Mouse (Mus musculus) layer of hippocampus, postnatal 36 days (tissue): ENCODE results near the gene Clec4g. TPM values are rescaled to one million over a fixed set of nuclear protein-coding genes. Genes with fewer than 3 reads are reported as not detected.

Source experiments
- DNase-seq, 2 experiments: peaks; one replicate each; pipeline ENCODE4 v3.0.0; 2022
- total RNA-seq, 2 experiments: library from RNA; stranded (reverse); gene quantifications; 2 replicates each; pipeline ENCODE4 v1.2.3; 2021

Clec4g gene
- total RNA-seq, 2 experiments from 2014 or later, result not detected

- DNase-seq, result no peak
Measured at GRCm38 (mm10) chr8:3678831-3679230, 41.6 kb downstream of the Clec4g start.

- no peak for DNase-seq
Measured at GRCm38 (mm10) chr8:3676993-3677579, 43.4 kb downstream of the Clec4g start.

- peak; percentile 96 for DNase-seq
Measured at GRCm38 (mm10) chr8:3676131-3676992, 44.1 kb downstream of the Clec4g start, which contains the start of gene Trappc5. Gene Trappc5 (plus strand): TSS chr8:3676299.

- no peak for DNase-seq
Measured at GRCm38 (mm10) chr8:3674671-3675070, 45.8 kb downstream of the Clec4g start.

GRCm38 (mm10) chr8:3671980-3672491 lies 48.4 kb downstream of the Clec4g start, which contains the start of gene Fcor:
Gene Fcor (minus strand): TSS chr8:3672362.
- peak; percentile 89 to 91 for DNase-seq

- no peak for DNase-seq
Measured at GRCm38 (mm10) chr8:3670388-3670787, 50.1 kb downstream of the Clec4g start.

GRCm38 (mm10) chr8:3665507-3665906 lies 54.9 kb downstream of the Clec4g start, which contains the start of gene Mcemp1:
Gene Mcemp1 (plus strand): TSS chr8:3665754.
- no peak for DNase-seq

- no peak for DNase-seq
Measured at GRCm38 (mm10) chr8:3664405-3664804, 56.0 kb downstream of the Clec4g start.

DNA sequence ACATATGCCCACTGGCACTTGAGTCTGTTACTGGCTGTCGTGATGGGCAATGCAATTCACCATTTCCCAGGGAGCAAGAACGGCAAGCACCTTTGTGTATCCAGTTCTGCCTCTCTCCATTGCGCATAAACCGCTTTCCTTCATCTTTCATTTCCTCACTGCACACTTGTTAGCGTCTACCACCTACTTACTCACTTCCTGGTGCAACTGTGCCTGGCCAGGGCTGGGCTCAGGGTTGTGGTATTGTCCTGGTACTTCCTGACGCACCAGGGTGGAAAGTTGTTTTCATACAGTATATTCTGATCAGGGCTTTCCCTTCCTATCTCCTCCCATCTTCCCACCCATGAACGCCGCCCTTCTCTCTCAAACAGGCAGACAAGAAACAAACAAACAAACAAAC lies 59.6 kb downstream of the Clec4g start:
- DNase-seq, result no peak

Other genes with a start within 250 kb of the Clec4g start
- gene Tex45, start 249.8 kb downstream of the Clec4g start, total RNA-seq, result under 1 TPM; 0.45 to 0.58 TPM
- 10 to 100 TPM; 28.1 to 31.7 TPM for gene Zfp358, start 227.5 kb downstream of the Clec4g start, total RNA-seq
- 10 to 100 TPM; 78.4 to 86.6 TPM for gene Mcoln1, start 220.2 kb downstream of the Clec4g start, total RNA-seq
- gene Pnpla6, start 205.3 kb downstream of the Clec4g start, total RNA-seq, result 10 to 100 TPM; 75.3 to 87.4 TPM
- not detected for gene C330021F23Rik, start 152.7 kb downstream of the Clec4g start, total RNA-seq
- 10 to 100 TPM; 34.4 to 41.0 TPM for gene Camsap3, start 133.4 kb downstream of the Clec4g start, total RNA-seq
- gene Xab2, start 99.3 kb downstream of the Clec4g start, total RNA-seq, result 10 to 100 TPM; 35.6 to 37.6 TPM
- 10 to 100 TPM; 84.7 to 95.6 TPM for gene Pet100, start 99.1 kb downstream of the Clec4g start, total RNA-seq
- 1 to 10 TPM; 1.1 to 1.9 TPM for gene Pcp2, start 95.1 kb downstream of the Clec4g start, total RNA-seq
- gene Stxbp2, start 89.7 kb downstream of the Clec4g start, total RNA-seq, result 10 to 100 TPM; 36.3 to 47.1 TPM
- 1 to 10 TPM in 1 of 2 experiments, under 1 TPM in 1; 0.46 to 1.5 TPM for gene Retn, start 64.9 kb downstream of the Clec4g start, total RNA-seq
- under 1 TPM in 1 of 2 experiments, not detected in 1; 0.30 TPM for gene Mcemp1, start 54.9 kb downstream of the Clec4g start, total RNA-seq
- gene Fcor, start 48.3 kb downstream of the Clec4g start, total RNA-seq, result 10 to 100 TPM; 18.8 to 26.5 TPM
- gene Trappc5, start 44.4 kb downstream of the Clec4g start, total RNA-seq, result 10 to 100 TPM; 26.8 to 31.6 TPM
- not detected for gene Fcer2a, start 26.5 kb downstream of the Clec4g start, total RNA-seq
- not detected for gene Cd209a, start 28.3 kb upstream of the Clec4g start, total RNA-seq
- gene Cd209e, start 133.7 kb upstream of the Clec4g start, total RNA-seq, result not detected
- not detected for gene Cd209d, start 157.9 kb upstream of the Clec4g start, total RNA-seq
- under 1 TPM; 0.55 to 0.66 TPM for gene Cd209b, start 206.2 kb upstream of the Clec4g start, total RNA-seq
- under 1 TPM; 0.22 to 0.38 TPM for gene Cd209c, start 234.1 kb upstream of the Clec4g start, total RNA-seq